Mouse (Mus musculus): ENCODE measurements around the gene Klf13.

The Klf13 gene

GRCm38 (mm10) chr7:63908496-63909285, 30.0 kb downstream of the Klf13 start:
- no peak for DNase-seq (ENCODE audit: low read depth, low spot score)

- DNase-seq (ENCODE audit: low read depth, low spot score), result no peak
These were observed 30.8 kb downstream of the Klf13 start for GRCm38 (mm10) chr7:63907778-63908495.

GRCm38 (mm10) chr7:63905642-63906041, 33.1 kb downstream of the Klf13 start:
- DNase-seq (ENCODE audit: low read depth, low spot score), result no peak

- peak; percentile 23 for DNase-seq (ENCODE audit: low read depth, low spot score)
These were observed 33.5 kb downstream of the Klf13 start for GRCm38 (mm10) chr7:63905190-63905589.

- no peak for DNase-seq (ENCODE audit: low read depth, low spot score)
These were observed 34.9 kb downstream of the Klf13 start for GRCm38 (mm10) chr7:63903635-63904380.

GRCm38 (mm10) chr7:63902604-63903210, 36.0 kb downstream of the Klf13 start:
- DNase-seq (ENCODE audit: low read depth, low spot score), result no peak

GRCm38 (mm10) chr7:63901942-63902341, 36.8 kb downstream of the Klf13 start:
- no peak for DNase-seq (ENCODE audit: low read depth, low spot score)

- no peak for DNase-seq (ENCODE audit: low read depth, low spot score)
These were observed 37.4 kb downstream of the Klf13 start for GRCm38 (mm10) chr7:63901346-63901745.

GRCm38 (mm10) chr7:63900411-63900810, 38.3 kb downstream of the Klf13 start:
- no peak for DNase-seq (ENCODE audit: low read depth, low spot score)

- no peak for DNase-seq (ENCODE audit: low read depth, low spot score)
These were observed 38.8 kb downstream of the Klf13 start for GRCm38 (mm10) chr7:63899925-63900324.

GRCm38 (mm10) chr7:63898201-63898600, 40.5 kb downstream of the Klf13 start:
- no peak for DNase-seq (ENCODE audit: low read depth, low spot score)

- DNase-seq (ENCODE audit: low read depth, low spot score), result peak; percentile 49
These were observed 41.1 kb downstream of the Klf13 start for GRCm38 (mm10) chr7:63897655-63898054.

- DNase-seq (ENCODE audit: low read depth, low spot score), result peak; percentile 52
These were observed 41.7 kb downstream of the Klf13 start for GRCm38 (mm10) chr7:63896968-63897468.

GRCm38 (mm10) chr7:63896276-63896967, 42.3 kb downstream of the Klf13 start:
- DNase-seq (ENCODE audit: low read depth, low spot score), result no peak

GRCm38 (mm10) chr7:63895223-63895622, 43.5 kb downstream of the Klf13 start:
- DNase-seq (ENCODE audit: low read depth, low spot score), result no peak

GRCm38 (mm10) chr7:63894662-63895061, 44.1 kb downstream of the Klf13 start:
- DNase-seq (ENCODE audit: low read depth, low spot score), result no peak

GRCm38 (mm10) chr7:63893729-63894128, 45.0 kb downstream of the Klf13 start:
- DNase-seq (ENCODE audit: low read depth, low spot score), result no peak

GRCm38 (mm10) chr7:63893201-63893600, 45.5 kb downstream of the Klf13 start:
- no peak for DNase-seq (ENCODE audit: low read depth, low spot score)

- DNase-seq (ENCODE audit: low read depth, low spot score), result no peak
These were observed 47.1 kb downstream of the Klf13 start for GRCm38 (mm10) chr7:63891488-63892075.

- no peak for DNase-seq (ENCODE audit: low read depth, low spot score)
These were observed 49.4 kb downstream of the Klf13 start for GRCm38 (mm10) chr7:63889116-63889975.

Data from 3T3-L1 (cell line).